Mouse (Mus musculus) forebrain, postnatal 0 days (tissue): ENCODE data around the gene Fancf. TPM values are rescaled to one million over a fixed set of nuclear protein-coding genes. Genes with fewer than 3 reads are reported as not detected.

Source experiments
- ATAC-seq: fragments of 200-750 bp; cut with Nextera tagmentation; 2 replicates; pipeline ENCODE4 v1.8.0; 2017; ENCODE audit warnings: mild to moderate bottlenecking, moderate library complexity
- DNase-seq: peaks from one replicate; pipeline ENCODE4 v3.0.0-alpha.2; 2015
- H3K27ac ChIP-seq: fragments of 300-500 bp; sonication (generic); 2 replicates; pipeline ENCODE4 v1.5.1; 2014; ENCODE audit warnings: low read depth, mild to moderate bottlenecking, antibody characterized with exemption, low read length, moderate library complexity, mixed read lengths
- H3K27me3 ChIP-seq: fragments of 300-500 bp; sonication (generic); 2 replicates; pipeline ENCODE4 v1.6.1; 2014; ENCODE audit warnings: mild to moderate bottlenecking, low read length, mixed read lengths; ENCODE audit not compliant: insufficient read depth
- H3K36me3 ChIP-seq: fragments of 300-500 bp; sonication (generic); 2 replicates; pipeline ENCODE4 v1.6.1; 2014; ENCODE audit warnings: mild to moderate bottlenecking, moderate library complexity; ENCODE audit not compliant: insufficient read depth
- H3K4me1 ChIP-seq: fragments of 300-500 bp; sonication (generic); 2 replicates; pipeline ENCODE4 v1.6.1; 2014; ENCODE audit warnings: antibody characterized with exemption; ENCODE audit not compliant: insufficient read depth
- H3K4me2 ChIP-seq: fragments of 300-500 bp; sonication (generic); 2 replicates; pipeline ENCODE4 v1.6.1; 2014; ENCODE audit warnings: low read depth, mild to moderate bottlenecking, moderate library complexity
- H3K4me3 ChIP-seq: fragments of 300-500 bp; sonication (generic); 2 replicates; pipeline ENCODE4 v1.5.1; 2014; ENCODE audit warnings: low read depth, low read length, mixed read lengths
- H3K9ac ChIP-seq: fragments of 300-500 bp; sonication (generic); 2 replicates; pipeline ENCODE4 v1.6.1; 2014; ENCODE audit warnings: mild to moderate bottlenecking
- H3K9me3 ChIP-seq: fragments of 300-500 bp; sonication (generic); 2 replicates; pipeline ENCODE4 v1.6.1; 2016; ENCODE audit warnings: low read length
- CTCF ChIP-seq: sonication (generic); IDR thresholded peaks from 2 replicates; pipeline ENCODE4 v1.5.1; 2016; ENCODE audit warnings: antibody characterized with exemption, control low read depth, low read depth
- WGBS: fragments of 180-500 bp; shearing (Covaris S2); extraction: QIAGEN DNeasy Blood & Tissue Kit; methylation state at CpG from one replicate; pipeline ENCODE4 v1.1.7; 2014; 5-methylcytosine and 5-hydroxymethylcytosine counted together
- polyA plus RNA-seq: library from polyadenylated mRNA; unstranded; fragments of >200 nt; fragmentation: Nextera tagmentation; extraction: Ambion mirVana; gene quantifications from 2 replicates; pipeline ENCODE4 v1.2.1, GENCODE M21; 2015
- total RNA-seq: library from RNA; depleted of rRNA; stranded (reverse); fragments of >200 nt; gene quantifications from 2 replicates; pipeline ENCODE4 v1.2.3, GENCODE M21; 2014

The Fancf gene
- total and polyA plus RNA-seq, 2 experiments from 2014 or later, result 8.8 to 9.1 TPM

- Histone ChIP-seq H3K27me3 (no peaks in the 10 kb centered on the region), H3K9ac (no peak overlapping the region), H3K4me1 (no peaks in the 10 kb centered on the region), H3K27ac (no peak overlapping the region), H3K9me3 (no peaks in the 10 kb centered on the region), H3K4me3 (no peak overlapping the region), H3K36me3 (no peaks in the 10 kb centered on the region), H3K4me2 (no peak overlapping the region)
- no peak for TF ChIP-seq CTCF
- DNase-seq, result no peak
- ATAC-seq, result no peak
- 86% methylated on average over 11 of the region's 11 CpGs for WGBS
These were observed 25.9 kb upstream of the Fancf start for GRCm38 (mm10) chr7:51887678-51888567.

GRCm38 (mm10) chr7:51885345-51885744 lies 23.3 kb upstream of the Fancf start:
- WGBS, result 74% methylated on average over 3 of the region's 3 CpGs
- no peaks in the 10 kb centered on the region for H3K4me1 ChIP-seq
- H3K27me3 ChIP-seq, result no peaks in the 10 kb centered on the region
- no peak overlapping the region for H3K27ac ChIP-seq
- H3K9ac ChIP-seq, result no peak overlapping the region
- TF ChIP-seq CTCF, result no peak
- no peak for ATAC-seq
- no peak overlapping the region for H3K4me2 ChIP-seq
- no peak for DNase-seq
- H3K36me3 ChIP-seq, result no peaks in the 10 kb centered on the region
- no peaks in the 10 kb centered on the region for H3K9me3 ChIP-seq
- no peak overlapping the region for H3K4me3 ChIP-seq

- ATAC-seq, result no peak
- no peak overlapping the region for H3K4me2 ChIP-seq
- no peak overlapping the region for H3K9ac ChIP-seq
- TF ChIP-seq CTCF, result no peak
- DNase-seq, result no peak
- no peaks in the 10 kb centered on the region for H3K4me1 ChIP-seq
- H3K27me3 ChIP-seq, result no peaks in the 10 kb centered on the region
- H3K36me3 ChIP-seq, result no peaks in the 10 kb centered on the region
- H3K9me3 ChIP-seq, result no peaks in the 10 kb centered on the region
- H3K4me3 ChIP-seq, result no peak overlapping the region
- no peak overlapping the region for H3K27ac ChIP-seq
- WGBS, result 86% methylated on average over 4 of the region's 4 CpGs
These were observed 18.1 kb upstream of the Fancf start for GRCm38 (mm10) chr7:51880121-51880520.

GRCm38 (mm10) chr7:51879136-51879723 lies 17.2 kb upstream of the Fancf start:
- peak overlapping the region; percentile 75 for H3K9ac ChIP-seq
- peak overlapping the region; percentile 76 for H3K27ac ChIP-seq
- H3K4me1 ChIP-seq, result no peaks in the 10 kb centered on the region
- no peak for TF ChIP-seq CTCF
- H3K36me3 ChIP-seq, result no peaks in the 10 kb centered on the region
- DNase-seq, result peak; percentile 77
- ATAC-seq, result peak; percentile 96
- H3K4me2 ChIP-seq, result peak overlapping the region; percentile 90
- WGBS, result 2% methylated on average over 17 of the region's 17 CpGs
- H3K9me3 ChIP-seq, result no peaks in the 10 kb centered on the region
- H3K27me3 ChIP-seq, result no peaks in the 10 kb centered on the region
- peak overlapping the region; percentile 54 for H3K4me3 ChIP-seq

GRCm38 (mm10) chr7:51878730-51879129 lies 16.7 kb upstream of the Fancf start:
- Histone ChIP-seq H3K9me3 (no peaks in the 10 kb centered on the region), H3K4me2 (peak overlapping the region; percentile 90), H3K4me1 (no peaks in the 10 kb centered on the region), H3K9ac (peak overlapping the region; percentile 75), H3K36me3 (no peaks in the 10 kb centered on the region), H3K27ac (peak overlapping the region; percentile 76), H3K27me3 (no peaks in the 10 kb centered on the region), H3K4me3 (peak overlapping the region; percentile 54)
- no peak for TF ChIP-seq CTCF
- DNase-seq (no peak), ATAC-seq (no peak)
- WGBS, result 3% methylated on average over 8 of the region's 8 CpGs

GRCm38 (mm10) chr7:51876316-51876715 lies 14.2 kb upstream of the Fancf start:
- H3K4me2 ChIP-seq, result no peak overlapping the region
- ATAC-seq, result no peak
- H3K4me3 ChIP-seq, result no peak overlapping the region
- H3K9me3 ChIP-seq, result no peaks in the 10 kb centered on the region
- H3K27ac ChIP-seq, result no peak overlapping the region
- no peak for TF ChIP-seq CTCF
- DNase-seq, result no peak
- H3K27me3 ChIP-seq, result no peaks in the 10 kb centered on the region
- H3K4me1 ChIP-seq, result no peaks in the 10 kb centered on the region
- H3K9ac ChIP-seq, result no peak overlapping the region
- no peaks in the 10 kb centered on the region for H3K36me3 ChIP-seq

- no peak for ATAC-seq
- TF ChIP-seq CTCF, result no peak
- H3K4me2 ChIP-seq, result no peak overlapping the region
These were observed 10.5 kb upstream of the Fancf start for GRCm38 (mm10) chr7:51872597-51872996.

More at GRCm38 (mm10) chr7:51872597-51872996, 10.5 kb upstream of the Fancf start:
- no peaks in the 10 kb centered on the region for H3K9me3 ChIP-seq
- H3K27ac ChIP-seq, result no peak overlapping the region
- DNase-seq, result no peak
- H3K9ac ChIP-seq, result no peak overlapping the region
- no peaks in the 10 kb centered on the region for H3K27me3 ChIP-seq
- H3K4me1 ChIP-seq, result no peaks in the 10 kb centered on the region
- no peaks in the 10 kb centered on the region for H3K36me3 ChIP-seq
- H3K4me3 ChIP-seq, result no peak overlapping the region
